Mouse (Mus musculus): ENCODE measurements around the gene Itpr2. TPM values are rescaled to one million over a fixed set of nuclear protein-coding genes. Genes with fewer than 3 reads are reported as not detected.

Gene Itpr2
- polyA plus RNA-seq, 1 experiment: 25.5 TPM

- no peak for TF ChIP-seq POLR2A (IDR thresholded peaks at IDR 0.05; ENCODE audit: borderline replicate concordance, extremely low read depth, low read depth, low read length)
- TF ChIP-seq CTCF (IDR thresholded peaks at IDR 0.05; ENCODE audit: insufficient read depth, low read length): no peak
- DNase-seq: no peak
- no peak overlapping the region for H3K4me3 ChIP-seq (replicated peaks; ENCODE audit: extremely low read depth, low read depth, low read length)
- WGBS: 91% methylated on average over 4 of the region's 4 CpGs
- no peaks in the 10 kb centered on the region for H3K4me1 ChIP-seq (ENCODE audit: control insufficient read depth, insufficient read depth, low read length)
Measured at GRCm38 (mm10) chr6:146123656-146124055, 378.4 kb downstream of the Itpr2 start.

- TF ChIP-seq POLR2A (IDR thresholded peaks at IDR 0.05; ENCODE audit: borderline replicate concordance, extremely low read depth, low read depth, low read length): no peak
- no peak for TF ChIP-seq CTCF (IDR thresholded peaks at IDR 0.05; ENCODE audit: insufficient read depth, low read length)
- 87% methylated on average over 6 of the region's 6 CpGs for WGBS
Measured at GRCm38 (mm10) chr6:146120172-146120571, 381.9 kb downstream of the Itpr2 start.

GRCm38 (mm10) chr6:146114731-146115302, 387.2 kb downstream of the Itpr2 start:
- WGBS: 29% methylated on average over 12 of the region's 12 CpGs
- no peak overlapping the region for H3K4me3 ChIP-seq (replicated peaks; ENCODE audit: extremely low read depth, low read depth, low read length)
- H3K4me1 ChIP-seq (ENCODE audit: control insufficient read depth, insufficient read depth, low read length): no peaks in the 10 kb centered on the region
- DNase-seq: no peak
- TF ChIP-seq CTCF (IDR thresholded peaks at IDR 0.05; ENCODE audit: insufficient read depth, low read length) (no peak), POLR2A (IDR thresholded peaks at IDR 0.05; ENCODE audit: borderline replicate concordance, extremely low read depth, low read depth, low read length) (no peak)

More at GRCm38 (mm10) chr6:146120172-146120571, 381.9 kb downstream of the Itpr2 start:
- Histone ChIP-seq H3K4me1 (ENCODE audit: control insufficient read depth, insufficient read depth, low read length) (no peaks in the 10 kb centered on the region), H3K4me3 (replicated peaks; ENCODE audit: extremely low read depth, low read depth, low read length) (no peak overlapping the region)
- no peak for DNase-seq

- TF ChIP-seq POLR2A (IDR thresholded peaks at IDR 0.05; ENCODE audit: borderline replicate concordance, extremely low read depth, low read depth, low read length) (no peak), CTCF (IDR thresholded peaks at IDR 0.05; ENCODE audit: insufficient read depth, low read length) (no peak)
- WGBS: 78% methylated on average over 3 of the region's 3 CpGs
- no peak for DNase-seq
- no peaks in the 10 kb centered on the region for H3K4me1 ChIP-seq (ENCODE audit: control insufficient read depth, insufficient read depth, low read length)
- H3K4me3 ChIP-seq (replicated peaks; ENCODE audit: extremely low read depth, low read depth, low read length): no peak overlapping the region
Measured at GRCm38 (mm10) chr6:146114071-146114470, 388.0 kb downstream of the Itpr2 start.

GRCm38 (mm10) chr6:146113085-146113484, 388.9 kb downstream of the Itpr2 start:
- TF ChIP-seq CTCF (IDR thresholded peaks at IDR 0.05; ENCODE audit: insufficient read depth, low read length) (no peak), POLR2A (IDR thresholded peaks at IDR 0.05; ENCODE audit: borderline replicate concordance, extremely low read depth, low read depth, low read length) (no peak)
- H3K4me3 ChIP-seq (replicated peaks; ENCODE audit: extremely low read depth, low read depth, low read length): no peak overlapping the region
- WGBS: 86% methylated on average over 4 of the region's 4 CpGs
- no peaks in the 10 kb centered on the region for H3K4me1 ChIP-seq (ENCODE audit: control insufficient read depth, insufficient read depth, low read length)
- no peak for DNase-seq

- DNase-seq: no peak
- TF ChIP-seq CTCF (IDR thresholded peaks at IDR 0.05; ENCODE audit: insufficient read depth, low read length): no peak
- no peak for TF ChIP-seq POLR2A (IDR thresholded peaks at IDR 0.05; ENCODE audit: borderline replicate concordance, extremely low read depth, low read depth, low read length)
- Histone ChIP-seq H3K4me3 (replicated peaks; ENCODE audit: extremely low read depth, low read depth, low read length) (no peak overlapping the region), H3K4me1 (ENCODE audit: control insufficient read depth, insufficient read depth, low read length) (no peaks in the 10 kb centered on the region)
- WGBS: 67% methylated on average over 7 of the region's 7 CpGs
Measured at GRCm38 (mm10) chr6:146112211-146112610, 389.8 kb downstream of the Itpr2 start.

- Histone ChIP-seq H3K4me1 (ENCODE audit: control insufficient read depth, insufficient read depth, low read length) (no peaks in the 10 kb centered on the region), H3K4me3 (replicated peaks; ENCODE audit: extremely low read depth, low read depth, low read length) (no peak overlapping the region)
- TF ChIP-seq CTCF (IDR thresholded peaks at IDR 0.05; ENCODE audit: insufficient read depth, low read length) (no peak), POLR2A (IDR thresholded peaks at IDR 0.05; ENCODE audit: borderline replicate concordance, extremely low read depth, low read depth, low read length) (no peak)
- 80% methylated on average over 6 of the region's 6 CpGs for WGBS
- DNase-seq: no peak
Measured at GRCm38 (mm10) chr6:146111781-146112180, 390.2 kb downstream of the Itpr2 start.

GRCm38 (mm10) chr6:146110832-146111741, 390.9 kb downstream of the Itpr2 start:
- DNase-seq: no peak
- no peaks in the 10 kb centered on the region for H3K4me1 ChIP-seq (ENCODE audit: control insufficient read depth, insufficient read depth, low read length)
- 66% methylated on average over 21 of the region's 21 CpGs for WGBS
- TF ChIP-seq CTCF (IDR thresholded peaks at IDR 0.05; ENCODE audit: insufficient read depth, low read length) (no peak), POLR2A (IDR thresholded peaks at IDR 0.05; ENCODE audit: borderline replicate concordance, extremely low read depth, low read depth, low read length) (no peak)
- H3K4me3 ChIP-seq (replicated peaks; ENCODE audit: extremely low read depth, low read depth, low read length): no peak overlapping the region

- no peak for DNase-seq
- Histone ChIP-seq H3K4me3 (replicated peaks; ENCODE audit: extremely low read depth, low read depth, low read length) (no peak overlapping the region), H3K4me1 (ENCODE audit: control insufficient read depth, insufficient read depth, low read length) (no peaks in the 10 kb centered on the region)
- WGBS: 70% methylated on average over 4 of the region's 4 CpGs
- TF ChIP-seq CTCF (IDR thresholded peaks at IDR 0.05; ENCODE audit: insufficient read depth, low read length) (no peak), POLR2A (IDR thresholded peaks at IDR 0.05; ENCODE audit: borderline replicate concordance, extremely low read depth, low read depth, low read length) (no peak)
Measured at GRCm38 (mm10) chr6:146110425-146110824, 391.6 kb downstream of the Itpr2 start.
